In the genomic region with DNA sequence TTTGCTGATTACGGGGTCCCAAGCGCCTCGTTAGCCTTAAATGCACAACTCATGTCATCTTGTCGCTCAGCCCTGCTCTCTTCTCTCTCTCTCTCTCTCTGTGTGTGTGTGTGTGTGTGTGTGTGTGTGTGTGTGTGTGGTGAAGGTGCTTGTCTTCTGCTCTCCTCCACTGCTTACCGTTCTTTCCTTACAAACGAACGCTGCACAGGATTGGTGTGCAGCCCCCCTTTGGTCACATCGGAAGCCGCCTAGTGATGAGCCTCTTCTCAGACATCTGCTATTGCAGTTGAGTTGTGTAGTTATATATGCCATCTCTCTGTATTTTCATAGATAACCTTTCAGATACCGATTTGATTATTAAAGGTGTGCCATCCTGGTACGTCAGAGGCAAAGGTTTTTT, we compare ENCODE assay signal across 9 mouse cellular contexts. TPM values are rescaled to one million over a fixed set of nuclear protein-coding genes. Genes with fewer than 3 reads are reported as not detected.
A peak's percentile ranks its signal among the peaks of the same experiment; 100 is the strongest.
DNase-seq lines count a peak whose midpoint lies in the region; ATAC-seq and TF ChIP-seq lines count a peak whose summit lies in the region.
"Had no signal": no experiment of that assay in that cellular context is flagged by ENCODE, and none has a peak within 500 bp of the region (broad histone marks: within the 10 kb centered on the region; RNA-seq: fewer than 3 reads in every experiment).

No protein-coding gene starts in this region.

- H3K27ac ChIP-seq in layer of hippocampus, adult 2 months: peak overlapping the region; percentile 96
- H3K27ac ChIP-seq in brown adipose tissue, adult 24 weeks (replicated peaks; ENCODE audit: low read depth, low read length): no peak overlapping the region
- H3K27ac ChIP-seq in hindbrain, embryonic 13.5 days: peak overlapping the region; percentile 99
- H3K27ac ChIP-seq in midbrain, embryonic 13.5 days: peak overlapping the region; percentile 99

- no peak for DNase-seq in layer of hippocampus, adult 2 months (ENCODE audit: low spot score in 2 of 2)
- no peak for DNase-seq in layer of hippocampus, adult 11-12 months (ENCODE audit: low spot score)
- DNase-seq in left cerebral cortex, adult 11 months (ENCODE audit: low spot score): no peak
- no peak for DNase-seq in yolk sac, embryonic 10.5 days (ENCODE audit: low spot score)
- DNase-seq in urinary bladder, adult 18-20 months (ENCODE audit: low spot score in 2 of 2): no peak

- H3K9ac ChIP-seq in hindbrain, embryonic 13.5 days: peak overlapping the region; percentile 99
- peak overlapping the region; percentile 99 for H3K9ac ChIP-seq in midbrain, embryonic 13.5 days (replicated peaks)

- peak overlapping the region; percentile 77 for H3K4me2 ChIP-seq in hindbrain, embryonic 13.5 days
- peak overlapping the region; percentile 63 for H3K4me2 ChIP-seq in midbrain, embryonic 13.5 days (replicated peaks)

- peak overlapping the region; percentile 90 for H3K4me3 ChIP-seq in layer of hippocampus, adult 2 months
- peak overlapping the region; percentile 37 for H3K4me3 ChIP-seq in brown adipose tissue, adult 24 weeks (ENCODE audit: insufficient read depth, low read depth, low read length)
- peak overlapping the region; percentile 97 for H3K4me3 ChIP-seq in hindbrain, embryonic 13.5 days
- peak overlapping the region; percentile 98 for H3K4me3 ChIP-seq in midbrain, embryonic 13.5 days (replicated peaks)
- H3K4me3 ChIP-seq: myocyte had no signal

- peaks cover 6% of the 10 kb centered on the region for H3K4me1 ChIP-seq in brown adipose tissue, adult 24 weeks (ENCODE audit: control insufficient read depth, insufficient read depth, insufficient read length, low read length)
- peaks cover 63% of the 10 kb centered on the region for H3K4me1 ChIP-seq in hindbrain, embryonic 13.5 days (replicated peaks)
- peaks cover 69% of the 10 kb centered on the region for H3K4me1 ChIP-seq in midbrain, embryonic 13.5 days (replicated peaks)

- H3K36me3 ChIP-seq in hindbrain, embryonic 13.5 days: no peaks in the 10 kb centered on the region
- H3K36me3 ChIP-seq in midbrain, embryonic 13.5 days: no peaks in the 10 kb centered on the region

- no peaks in the 10 kb centered on the region for H3K9me3 ChIP-seq in hindbrain, embryonic 13.5 days
- no peaks in the 10 kb centered on the region for H3K9me3 ChIP-seq in midbrain, embryonic 13.5 days

- peak; percentile 41; the same call in 1 of the 2 replicates for ATAC-seq in hindbrain, embryonic 13.5 days (ENCODE audit: low FRiP score)
- peak; percentile 31 for ATAC-seq in midbrain, embryonic 13.5 days

- no peaks in the 10 kb centered on the region for H3K27me3 ChIP-seq in hindbrain, embryonic 13.5 days
- H3K27me3 ChIP-seq in midbrain, embryonic 13.5 days: no peaks in the 10 kb centered on the region

- no peak for TF ChIP-seq CTCF in layer of hippocampus, adult 2 months (conservative IDR thresholded peaks at IDR 0.05)

- WGBS in hindbrain, embryonic 13.5 days: 3% methylated on average over 11 of the region's 11 CpGs
- WGBS in midbrain, embryonic 13.5 days: 5% methylated on average over 11 of the region's 11 CpGs

RNA-seq across cellular contexts. Expression of gene Slain1, which starts 1.1 kb away (rescaled TPM):
- 10 to 100 TPM; 49.9 to 53.7 TPM for total RNA-seq in layer of hippocampus, adult 2 months (2021)
- polyA plus RNA-seq in brown adipose tissue, adult 24 weeks (2012; ENCODE audit: insufficient read depth, insufficient read length, missing spikeins): not detected in 2 replicates
- 14.2 and 15.4 TPM in 2 replicates for polyA plus RNA-seq in hindbrain, embryonic 13.5 days (2015; fragmentation: Nextera tagmentation; extraction: Ambion mirVana)
- polyA plus RNA-seq in midbrain, embryonic 13.5 days (2015; fragmentation: Nextera tagmentation; extraction: Ambion mirVana): 11.1 and 17.3 TPM in 2 replicates
- polyA plus RNA-seq: myocyte had no signal

Comparison
In these comparisons a context has a peak if more than half of its experiments do, and no peak if none do; other contexts are left out.
1. H3K4me3 ChIP-seq: peak in every context shown above with its lines; median percentile 98 in midbrain, embryonic 13.5 days; 97 in hindbrain, embryonic 13.5 days; 90 in layer of hippocampus, adult 2 months; 37 in brown adipose tissue, adult 24 weeks.
2. RNA of gene Slain1, which starts 1.1 kb away (polyA plus RNA-seq): 11.1 to 17.3 TPM in midbrain, embryonic 13.5 days and 14.2 to 15.4 TPM in hindbrain, embryonic 13.5 days; not detected in brown adipose tissue, adult 24 weeks; every median in the first group is over 10 times any median in the second.